In the genomic region with DNA sequence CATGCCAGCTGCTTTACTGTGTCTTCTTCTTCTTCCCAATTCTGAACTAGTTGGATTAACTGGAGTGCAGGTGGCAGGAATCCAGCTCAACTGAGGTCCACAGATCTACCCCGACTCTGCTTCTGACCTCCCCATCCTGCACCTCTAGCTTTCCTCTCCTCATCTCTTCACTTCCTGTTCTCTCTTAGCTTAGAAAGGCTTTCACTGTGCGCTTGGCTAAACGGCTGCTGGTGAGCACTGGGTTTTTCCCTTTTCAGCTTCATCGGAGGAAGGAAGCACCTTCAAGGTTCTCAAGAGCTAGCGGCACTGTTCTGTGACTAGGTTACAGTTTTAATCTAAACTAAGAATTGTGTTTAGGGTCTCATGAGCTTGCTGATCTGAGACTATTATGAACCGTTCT, we compare ENCODE assay signal across 1 mouse cellular context.
TF ChIP-seq lines count a peak whose summit lies in the region.

No protein-coding gene starts in this region.

TF ChIP-seq in CH12.LX, 34 proteins besides CTCF, POLR2A, EP300 and RAD21 (continued from another document):
- TF ChIP-seq JUND (conservative IDR thresholded peaks at IDR 0.05; ENCODE audit: low read depth, low read length) (no peak), BHLHE40 (IDR thresholded peaks at IDR 0.05; ENCODE audit: low read depth, low read length) (0 out of 2 replicates have a peak, but pooled peaks have one; percentile 21), USF1 (IDR thresholded peaks at IDR 0.05; ENCODE audit: low read depth, low read length) (no peak), IRF4 (IDR thresholded peaks at IDR 0.05; ENCODE audit: low read depth, low read length) (no peak)
TF ChIP-seq in CH12.LX: peak in this region for 4.
